Mouse (Mus musculus): ENCODE data around the gene Gm20388. TPM values are rescaled to one million over a fixed set of nuclear protein-coding genes. Genes with fewer than 3 reads are reported as not detected.
"Not testable (repeated sequence)": the region's sequence is repeated elsewhere in the genome, so short reads cannot be mapped to it uniquely, and the experiment has no call there.

Gene Gm20388
- polyA plus RNA-seq, 1 experiment from 2014 or later: not detected

GRCm38 (mm10) chr8:121444521-121444920 lies 1533.9 kb downstream of the Gm20388 start:
- peaks cover 5 to 10% of the 10 kb centered on the region in 2 experiments; a peak in 2 of 4 replicates for H3K4me1 ChIP-seq (ENCODE audit: control insufficient read depth in 2 of 2, insufficient read depth in 2 of 2, low read length in 2 of 2)
- not testable (repeated sequence) for H3K4me3 ChIP-seq (ENCODE audit: control insufficient read depth in 1 of 2, insufficient read depth in 1 of 2, low read depth in 1 of 2, low read length in 2 of 2); ATAC-seq (ENCODE audit: insufficient number of reproducible peaks, insufficient read depth, low FRiP score, low read depth); H3K9ac ChIP-seq (ENCODE audit: low read length); H3K27ac ChIP-seq (replicated peaks in 1 of 2; ENCODE audit: control insufficient read depth in 1 of 2, insufficient read depth in 1 of 2, low read depth in 2 of 2, low read length in 2 of 2); H3K9me3 ChIP-seq (ENCODE audit: control insufficient read depth, low read length); H3K27me3 ChIP-seq (ENCODE audit: control insufficient read depth, insufficient read depth, low read length); H3K4me2 ChIP-seq (ENCODE audit: low read length); H3K36me3 ChIP-seq (ENCODE audit: control insufficient read depth, insufficient read depth, low read length)
- WGBS: 97% methylated on average over 1 of the region's 1 CpGs

- no peak for ATAC-seq (ENCODE audit: insufficient number of reproducible peaks, insufficient read depth, low FRiP score, low read depth)
- WGBS: 83% methylated on average over 10 of the region's 10 CpGs
Observed at GRCm38 (mm10) chr8:121445027-121445471, 1534.4 kb downstream of the Gm20388 start.

DNA sequence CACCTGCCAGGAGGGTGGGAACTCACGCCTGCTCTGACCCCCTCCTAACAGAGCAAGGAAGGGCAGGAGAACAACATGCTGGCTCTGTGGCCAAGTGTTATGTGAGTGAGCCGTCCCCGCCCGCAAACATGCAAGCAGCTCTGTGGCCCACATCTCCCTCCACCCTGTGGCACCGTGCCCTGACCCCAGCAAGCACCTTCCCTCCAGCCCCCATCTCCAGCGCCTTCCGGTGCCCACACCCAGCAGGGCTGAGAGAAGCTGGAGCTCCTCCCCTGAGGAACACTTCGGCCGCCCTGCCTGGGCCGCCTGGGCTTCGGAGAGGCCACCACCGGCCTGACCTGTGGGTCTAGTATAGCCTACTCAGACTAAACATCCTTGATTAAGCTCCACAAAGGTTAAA lies 1535.5 kb downstream of the Gm20388 start:
- 86% methylated on average over 12 of the region's 12 CpGs for WGBS
- Histone ChIP-seq H3K9me3 (ENCODE audit: control insufficient read depth, low read length) (no peaks in the 10 kb centered on the region), H3K4me2 (ENCODE audit: low read length) (no peak overlapping the region), H3K27me3 (ENCODE audit: control insufficient read depth, insufficient read depth, low read length) (no peaks in the 10 kb centered on the region), H3K36me3 (ENCODE audit: control insufficient read depth, insufficient read depth, low read length) (no peaks in the 10 kb centered on the region), H3K27ac (replicated peaks in 1 of 2; ENCODE audit: control insufficient read depth in 1 of 2, insufficient read depth in 1 of 2, low read depth in 2 of 2, low read length in 2 of 2) (no peak overlapping the region), H3K9ac (ENCODE audit: low read length) (no peak overlapping the region), H3K4me1 (ENCODE audit: control insufficient read depth in 2 of 2, insufficient read depth in 2 of 2, low read length in 2 of 2) (peaks cover 5 to 10% of the 10 kb centered on the region in 2 experiments), H3K4me3 (ENCODE audit: control insufficient read depth in 1 of 2, insufficient read depth in 1 of 2, low read depth in 1 of 2, low read length in 2 of 2) (no peak overlapping the region)
- no peak for ATAC-seq (ENCODE audit: insufficient number of reproducible peaks, insufficient read depth, low FRiP score, low read depth)

More at GRCm38 (mm10) chr8:121445027-121445471, 1534.4 kb downstream of the Gm20388 start:
- no peak overlapping the region for H3K4me3 ChIP-seq (ENCODE audit: control insufficient read depth in 1 of 2, insufficient read depth in 1 of 2, low read depth in 1 of 2, low read length in 2 of 2)
- no peak overlapping the region for H3K27ac ChIP-seq (replicated peaks in 1 of 2; ENCODE audit: control insufficient read depth in 1 of 2, insufficient read depth in 1 of 2, low read depth in 2 of 2, low read length in 2 of 2)
- no peaks in the 10 kb centered on the region for H3K9me3 ChIP-seq (ENCODE audit: control insufficient read depth, low read length)
- no peak overlapping the region for H3K4me2 ChIP-seq (ENCODE audit: low read length)
- no peak overlapping the region for H3K9ac ChIP-seq (ENCODE audit: low read length)
- no peaks in the 10 kb centered on the region for H3K36me3 ChIP-seq (ENCODE audit: control insufficient read depth, insufficient read depth, low read length)
- H3K27me3 ChIP-seq (ENCODE audit: control insufficient read depth, insufficient read depth, low read length): no peaks in the 10 kb centered on the region
- H3K4me1 ChIP-seq (ENCODE audit: control insufficient read depth in 2 of 2, insufficient read depth in 2 of 2, low read length in 2 of 2): peaks cover 5 to 9% of the 10 kb centered on the region in 2 experiments; a peak in 2 of 4 replicates

GRCm38 (mm10) chr8:121446862-121447261 lies 1536.2 kb downstream of the Gm20388 start:
- ATAC-seq (ENCODE audit: insufficient number of reproducible peaks, insufficient read depth, low FRiP score, low read depth): no peak
- H3K9ac ChIP-seq (ENCODE audit: low read length): no peak overlapping the region
- no peak overlapping the region for H3K4me2 ChIP-seq (ENCODE audit: low read length)
- 53% methylated on average over 6 of the region's 6 CpGs for WGBS
- H3K4me3 ChIP-seq (ENCODE audit: control insufficient read depth in 1 of 2, insufficient read depth in 1 of 2, low read depth in 1 of 2, low read length in 2 of 2): no peak overlapping the region
- no peak overlapping the region for H3K27ac ChIP-seq (replicated peaks in 1 of 2; ENCODE audit: control insufficient read depth in 1 of 2, insufficient read depth in 1 of 2, low read depth in 2 of 2, low read length in 2 of 2)
- H3K27me3 ChIP-seq (ENCODE audit: control insufficient read depth, insufficient read depth, low read length): no peaks in the 10 kb centered on the region
- peaks cover 13 to 17% of the 10 kb centered on the region in 2 experiments for H3K4me1 ChIP-seq (ENCODE audit: control insufficient read depth in 2 of 2, insufficient read depth in 2 of 2, low read length in 2 of 2)
- no peaks in the 10 kb centered on the region for H3K9me3 ChIP-seq (ENCODE audit: control insufficient read depth, low read length)
- H3K36me3 ChIP-seq (ENCODE audit: control insufficient read depth, insufficient read depth, low read length): no peaks in the 10 kb centered on the region

DNA sequence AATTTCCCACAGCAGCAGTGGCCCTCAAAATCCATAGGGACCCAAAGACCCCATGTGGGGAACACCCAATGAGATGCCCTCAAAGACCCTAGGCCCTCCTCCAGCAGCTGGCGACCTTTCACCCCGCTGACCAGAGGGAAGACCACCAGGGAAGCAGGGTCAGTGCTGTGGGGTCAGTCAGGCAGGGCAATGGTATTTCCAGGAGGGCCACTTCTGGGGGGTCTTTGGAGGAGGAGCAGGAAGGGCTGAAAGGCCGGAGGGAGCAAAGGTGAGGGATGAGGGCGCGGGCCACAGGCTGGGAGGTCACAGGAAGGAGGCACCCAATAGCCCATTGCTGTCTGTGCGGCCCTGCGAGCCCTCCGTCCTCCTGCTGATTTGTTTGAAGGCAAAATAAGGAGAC lies 1539.6 kb downstream of the Gm20388 start:
- no peaks in the 10 kb centered on the region for H3K9me3 ChIP-seq (ENCODE audit: control insufficient read depth, low read length)
- 84% methylated on average over 8 of the region's 8 CpGs for whole genome bisulfite sequencing
- no peak overlapping the region for H3K4me3 ChIP-seq (ENCODE audit: control insufficient read depth in 1 of 2, insufficient read depth in 1 of 2, low read depth in 1 of 2, low read length in 2 of 2)
- H3K4me2 ChIP-seq (ENCODE audit: low read length): no peak overlapping the region
- H3K27ac ChIP-seq (replicated peaks in 1 of 2; ENCODE audit: control insufficient read depth in 1 of 2, insufficient read depth in 1 of 2, low read depth in 2 of 2, low read length in 2 of 2): no peak overlapping the region
- H3K36me3 ChIP-seq (ENCODE audit: control insufficient read depth, insufficient read depth, low read length): no peaks in the 10 kb centered on the region
- H3K27me3 ChIP-seq (ENCODE audit: control insufficient read depth, insufficient read depth, low read length): no peaks in the 10 kb centered on the region
- no peak overlapping the region for H3K9ac ChIP-seq (ENCODE audit: low read length)
- ATAC-seq (ENCODE audit: insufficient number of reproducible peaks, insufficient read depth, low FRiP score, low read depth): no peak
- H3K4me1 ChIP-seq (ENCODE audit: control insufficient read depth in 2 of 2, insufficient read depth in 2 of 2, low read length in 2 of 2): peaks cover 14 to 19% of the 10 kb centered on the region in 2 experiments

GRCm38 (mm10) chr8:121451404-121452076 lies 1540.9 kb downstream of the Gm20388 start:
- H3K4me2 ChIP-seq (ENCODE audit: low read length): no peak overlapping the region
- no peaks in the 10 kb centered on the region for H3K9me3 ChIP-seq (ENCODE audit: control insufficient read depth, low read length)
- ATAC-seq (ENCODE audit: insufficient number of reproducible peaks, insufficient read depth, low FRiP score, low read depth): peak; percentile 76
- no peak overlapping the region for H3K27ac ChIP-seq (replicated peaks in 1 of 2; ENCODE audit: control insufficient read depth in 1 of 2, insufficient read depth in 1 of 2, low read depth in 2 of 2, low read length in 2 of 2)
- 50% methylated on average over 16 of the region's 16 CpGs for WGBS
- no peaks in the 10 kb centered on the region for H3K36me3 ChIP-seq (ENCODE audit: control insufficient read depth, insufficient read depth, low read length)
- H3K4me1 ChIP-seq (ENCODE audit: control insufficient read depth in 2 of 2, insufficient read depth in 2 of 2, low read length in 2 of 2): peaks cover 14 to 18% of the 10 kb centered on the region in 2 experiments
- H3K9ac ChIP-seq (ENCODE audit: low read length): no peak overlapping the region
- no peaks in the 10 kb centered on the region for H3K27me3 ChIP-seq (ENCODE audit: control insufficient read depth, insufficient read depth, low read length)
- H3K4me3 ChIP-seq (ENCODE audit: control insufficient read depth in 1 of 2, insufficient read depth in 1 of 2, low read depth in 1 of 2, low read length in 2 of 2): no peak overlapping the region

DNA sequence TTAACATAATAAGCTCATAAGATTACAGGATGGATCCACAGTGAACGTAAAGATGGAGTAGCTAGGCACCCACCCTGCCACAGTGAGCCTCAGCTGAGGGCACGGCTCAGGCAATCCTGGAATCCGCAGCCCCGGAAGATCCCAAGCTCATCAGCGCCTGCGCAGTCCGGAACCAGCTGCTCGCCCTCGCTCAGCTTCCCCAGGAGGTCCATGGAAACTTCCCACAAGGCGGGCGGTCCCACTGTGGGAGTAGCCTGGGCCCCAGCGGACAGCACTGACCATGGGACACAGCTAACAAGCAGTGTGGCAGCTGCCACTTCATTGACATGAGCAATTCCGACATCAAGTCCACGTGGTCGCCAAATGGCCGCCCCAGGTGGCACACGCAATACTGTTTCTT lies 1544.1 kb downstream of the Gm20388 start:
- WGBS: 90% methylated on average over 17 of the region's 17 CpGs
- no peak overlapping the region for H3K4me3 ChIP-seq (ENCODE audit: control insufficient read depth in 1 of 2, insufficient read depth in 1 of 2, low read depth in 1 of 2, low read length in 2 of 2)
- no peaks in the 10 kb centered on the region for H3K9me3 ChIP-seq (ENCODE audit: control insufficient read depth, low read length)
- no peaks in the 10 kb centered on the region for H3K36me3 ChIP-seq (ENCODE audit: control insufficient read depth, insufficient read depth, low read length)
- H3K27me3 ChIP-seq (ENCODE audit: control insufficient read depth, insufficient read depth, low read length): no peaks in the 10 kb centered on the region
- H3K27ac ChIP-seq (replicated peaks in 1 of 2; ENCODE audit: control insufficient read depth in 1 of 2, insufficient read depth in 1 of 2, low read depth in 2 of 2, low read length in 2 of 2): no peak overlapping the region
- no peak overlapping the region for H3K9ac ChIP-seq (ENCODE audit: low read length)
- H3K4me2 ChIP-seq (ENCODE audit: low read length): no peak overlapping the region
- ATAC-seq (ENCODE audit: insufficient number of reproducible peaks, insufficient read depth, low FRiP score, low read depth): no peak
- peaks cover 9 to 10% of the 10 kb centered on the region in 2 experiments for H3K4me1 ChIP-seq (ENCODE audit: control insufficient read depth in 2 of 2, insufficient read depth in 2 of 2, low read length in 2 of 2)

DNA sequence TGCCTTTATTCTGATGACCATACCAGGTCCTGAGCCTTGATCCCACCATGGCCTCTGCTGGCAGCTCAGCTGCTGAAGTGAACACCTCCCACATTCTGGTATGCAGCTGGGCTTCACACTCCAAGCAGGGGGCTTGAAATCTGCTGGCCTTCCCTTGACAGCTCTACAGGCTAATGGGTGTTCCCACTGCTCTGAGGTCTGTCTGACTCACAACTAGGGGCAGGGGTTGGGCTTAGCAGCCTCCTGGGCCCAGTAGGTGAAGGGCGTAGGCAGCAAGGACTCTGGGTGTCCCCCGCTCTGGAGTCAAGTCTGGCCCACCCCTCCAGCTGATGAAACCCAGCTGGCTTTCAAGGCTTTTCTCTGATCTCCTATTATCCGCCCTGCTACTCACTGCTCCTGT lies 1550.6 kb downstream of the Gm20388 start:
- Histone ChIP-seq H3K9me3 (ENCODE audit: control insufficient read depth, low read length) (no peaks in the 10 kb centered on the region), H3K4me3 (ENCODE audit: control insufficient read depth in 1 of 2, insufficient read depth in 1 of 2, low read depth in 1 of 2, low read length in 2 of 2) (no peak overlapping the region), H3K4me2 (ENCODE audit: low read length) (no peak overlapping the region), H3K27ac (replicated peaks in 1 of 2; ENCODE audit: control insufficient read depth in 1 of 2, insufficient read depth in 1 of 2, low read depth in 2 of 2, low read length in 2 of 2) (no peak overlapping the region), H3K27me3 (ENCODE audit: control insufficient read depth, insufficient read depth, low read length) (no peaks in the 10 kb centered on the region), H3K4me1 (ENCODE audit: control insufficient read depth in 2 of 2, insufficient read depth in 2 of 2, low read length in 2 of 2) (peaks cover 5 to 7% of the 10 kb centered on the region in 2 experiments; a peak in 2 of 4 replicates), H3K36me3 (ENCODE audit: control insufficient read depth, insufficient read depth, low read length) (no peaks in the 10 kb centered on the region), H3K9ac (ENCODE audit: low read length) (no peak overlapping the region)
- WGBS: 52% methylated on average over 3 of the region's 3 CpGs
- ATAC-seq (ENCODE audit: insufficient number of reproducible peaks, insufficient read depth, low FRiP score, low read depth): no peak

All from heart, embryonic 14.5 days (tissue).